Mouse (Mus musculus): ENCODE measurements around the gene Gdf2.

The Gdf2 gene

GRCm38 (mm10) chr14:33956055-33956454 is 15.2 kb downstream of the Gdf2 start:
- no peak for DNase-seq (ENCODE audit: low spot score in 2 of 2)

- no peak for DNase-seq (ENCODE audit: low spot score in 2 of 2)
Measured at GRCm38 (mm10) chr14:33958186-33958585, 17.3 kb downstream of the Gdf2 start.

- no peak for DNase-seq (ENCODE audit: low spot score in 2 of 2)
Measured at GRCm38 (mm10) chr14:33958841-33959240, 18.0 kb downstream of the Gdf2 start.

GRCm38 (mm10) chr14:33959341-33959740 is 18.5 kb downstream of the Gdf2 start:
- no peak for DNase-seq (ENCODE audit: low spot score in 2 of 2)

GRCm38 (mm10) chr14:33965675-33966074 is 24.8 kb downstream of the Gdf2 start:
- no peak for DNase-seq (ENCODE audit: low spot score in 2 of 2)

GRCm38 (mm10) chr14:33972679-33973078 is 31.8 kb downstream of the Gdf2 start:
- DNase-seq (ENCODE audit: low spot score in 2 of 2), result no peak

GRCm38 (mm10) chr14:33974752-33975151 is 33.9 kb downstream of the Gdf2 start:
- DNase-seq (ENCODE audit: low spot score in 2 of 2), result no peak

GRCm38 (mm10) chr14:33977748-33978147 is 36.9 kb downstream of the Gdf2 start:
- DNase-seq (ENCODE audit: low spot score in 2 of 2), result no peak

GRCm38 (mm10) chr14:33978604-33979059 is 37.8 kb downstream of the Gdf2 start, which contains the start of gene Zfp488:
Gene Zfp488 (minus strand): TSS chr14:33978764.
- no peak for DNase-seq (ENCODE audit: low spot score in 2 of 2)

GRCm38 (mm10) chr14:33989201-33989600 is 48.4 kb downstream of the Gdf2 start:
- DNase-seq (ENCODE audit: low spot score in 2 of 2), result no peak

- DNase-seq (ENCODE audit: low spot score in 2 of 2), result no peak
Measured at GRCm38 (mm10) chr14:33991971-33992370, 51.1 kb downstream of the Gdf2 start.

GRCm38 (mm10) chr14:33993051-33993450 is 52.2 kb downstream of the Gdf2 start:
- DNase-seq (ENCODE audit: low spot score in 2 of 2), result no peak

- no peak for DNase-seq (ENCODE audit: low spot score in 2 of 2)
Measured at GRCm38 (mm10) chr14:33993521-33994289, 52.9 kb downstream of the Gdf2 start.
